Mouse (Mus musculus): ENCODE results near the gene Tada1.
A peak's percentile ranks its signal among the peaks of the same experiment; 100 is the strongest.

The Tada1 gene

DNA sequence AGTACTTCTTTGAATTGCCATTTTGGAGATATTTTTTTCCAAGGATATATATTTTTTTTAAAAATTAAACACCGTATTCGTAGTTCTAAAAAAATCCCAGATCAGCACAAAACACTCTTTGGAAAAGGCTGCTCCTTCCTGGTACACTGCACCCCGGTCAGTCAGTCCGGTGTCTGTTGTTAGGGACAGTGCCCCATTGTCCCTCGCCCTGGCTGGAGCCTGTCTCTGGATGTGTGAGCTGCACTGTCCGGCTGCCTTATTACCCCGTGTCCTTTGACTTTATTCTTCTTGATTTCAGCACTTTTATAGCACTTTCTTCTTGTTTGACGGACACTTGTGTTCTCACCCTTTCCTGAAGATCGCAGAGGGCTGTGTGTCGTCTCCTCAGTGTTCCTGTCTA lies 5.7 kb downstream of the Tada1 start:
- DNase-seq (ENCODE audit: low spot score in 2 of 2) = no peak

DNA sequence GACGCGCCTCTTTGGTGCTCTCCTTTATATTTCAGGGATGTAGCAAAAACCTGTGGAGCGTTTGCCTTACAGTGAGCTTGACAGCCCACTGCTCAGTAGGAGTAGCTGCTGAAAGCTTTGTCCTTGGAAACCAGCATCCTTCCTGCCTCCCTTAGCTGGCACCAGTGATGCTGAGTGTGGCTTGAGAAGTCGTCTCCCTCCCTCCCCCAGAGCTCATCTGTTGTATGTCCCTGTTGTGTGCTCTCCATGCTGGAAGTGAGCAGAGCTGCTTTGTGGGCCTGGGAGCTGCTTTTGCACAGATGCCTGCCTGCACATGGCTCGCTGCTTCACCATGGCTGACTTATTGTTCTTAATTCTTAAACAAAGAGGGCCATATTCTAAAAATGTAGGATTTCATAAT lies 6.5 kb downstream of the Tada1 start:
- no peak for DNase-seq (ENCODE audit: low spot score in 2 of 2)

DNA sequence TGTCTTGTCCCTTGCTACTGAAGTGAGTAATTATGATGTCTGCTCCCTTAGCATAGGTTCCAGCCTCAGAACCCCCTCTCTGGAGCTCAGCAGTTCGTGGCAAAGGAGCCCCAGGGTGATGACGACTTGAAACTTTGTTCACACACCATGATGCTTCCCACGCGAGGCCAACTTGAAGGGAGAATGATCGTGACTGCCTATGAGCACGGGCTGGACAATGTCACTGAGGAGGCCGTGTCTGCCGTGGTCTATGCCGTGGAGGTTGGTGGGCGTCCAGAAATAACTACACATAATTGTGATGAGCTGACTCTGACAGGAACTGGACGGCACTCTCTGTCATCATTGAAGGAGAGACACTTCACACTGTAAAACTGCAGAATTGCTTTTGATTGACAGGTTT lies 9.6 kb downstream of the Tada1 start:
- no peak for DNase-seq (ENCODE audit: low spot score in 2 of 2)

DNA sequence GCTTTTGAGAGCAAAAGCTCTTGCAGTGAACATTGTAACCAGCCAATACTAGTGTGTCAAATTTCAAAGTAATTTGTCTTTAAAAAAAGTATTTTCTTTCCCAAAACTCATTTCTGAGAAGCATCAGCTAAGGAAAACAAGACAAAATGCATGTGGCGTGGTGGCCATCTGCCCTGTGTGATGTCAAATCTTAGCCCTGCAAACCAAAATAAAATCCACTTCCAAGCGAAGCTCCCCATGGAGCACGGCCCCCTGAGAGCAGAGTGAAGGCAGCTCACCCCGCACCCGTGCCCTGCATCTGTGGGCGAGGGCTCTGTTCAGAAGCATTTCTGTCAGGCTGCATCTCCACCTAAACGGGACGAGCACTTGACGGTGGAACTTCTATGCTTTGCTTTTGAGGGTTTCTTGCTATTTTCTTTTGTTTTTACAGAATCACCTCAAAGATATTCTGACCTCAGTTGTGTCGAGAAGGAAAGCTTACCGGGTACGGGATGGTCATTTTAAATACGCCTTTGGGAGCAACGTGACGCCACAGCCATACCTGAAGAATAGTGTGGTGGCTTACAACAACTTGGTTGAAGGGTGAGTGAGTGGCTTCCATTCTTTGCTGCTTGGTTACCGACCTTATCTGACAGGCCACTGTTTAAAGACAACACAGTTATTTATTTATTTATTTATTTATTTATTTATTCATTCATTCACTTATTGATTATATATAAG lies 10.7 kb downstream of the Tada1 start:
- no peak for DNase-seq (ENCODE audit: low spot score in 2 of 2)

DNA sequence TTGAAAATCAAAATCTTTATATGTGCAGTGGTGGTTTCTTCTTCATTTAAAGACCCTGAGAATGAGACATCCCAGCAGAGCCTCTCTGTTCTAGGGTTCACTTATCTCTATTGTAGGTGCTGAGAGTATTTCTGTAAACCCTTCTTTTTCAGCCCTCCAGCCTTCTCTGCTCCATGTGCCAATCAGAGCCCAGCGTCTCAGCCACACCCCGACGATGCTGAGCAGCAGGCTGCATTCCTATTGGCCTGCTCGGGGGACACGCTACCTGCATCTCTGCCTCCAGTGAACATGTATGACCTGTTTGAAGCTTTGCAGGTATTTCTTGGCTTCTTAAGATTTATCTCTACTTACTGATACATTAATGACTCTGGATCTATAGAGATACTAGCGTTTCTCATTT lies 12.8 kb downstream of the Tada1 start:
- no peak for DNase-seq (ENCODE audit: low spot score in 2 of 2)

DNA sequence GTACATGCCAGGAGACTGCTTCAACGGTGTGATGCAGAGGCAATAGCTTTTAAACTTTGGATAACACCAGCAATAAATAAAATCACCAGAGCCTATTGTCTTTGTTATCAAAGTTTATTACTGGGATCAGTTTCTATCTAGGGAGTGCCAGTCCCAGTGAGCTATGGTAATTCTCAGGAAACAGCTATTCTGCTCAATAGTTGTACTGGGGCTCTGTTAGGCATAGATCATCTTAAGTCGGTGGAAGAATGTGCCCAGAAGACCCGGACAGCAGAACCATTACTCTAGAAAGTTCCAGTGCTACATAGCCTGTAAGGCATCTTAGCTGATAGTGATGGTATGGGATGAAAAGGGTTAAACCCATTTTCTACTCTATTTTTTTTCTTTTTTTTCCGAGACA lies 15.9 kb downstream of the Tada1 start:
- no peak for DNase-seq (ENCODE audit: low spot score in 2 of 2)

DNA sequence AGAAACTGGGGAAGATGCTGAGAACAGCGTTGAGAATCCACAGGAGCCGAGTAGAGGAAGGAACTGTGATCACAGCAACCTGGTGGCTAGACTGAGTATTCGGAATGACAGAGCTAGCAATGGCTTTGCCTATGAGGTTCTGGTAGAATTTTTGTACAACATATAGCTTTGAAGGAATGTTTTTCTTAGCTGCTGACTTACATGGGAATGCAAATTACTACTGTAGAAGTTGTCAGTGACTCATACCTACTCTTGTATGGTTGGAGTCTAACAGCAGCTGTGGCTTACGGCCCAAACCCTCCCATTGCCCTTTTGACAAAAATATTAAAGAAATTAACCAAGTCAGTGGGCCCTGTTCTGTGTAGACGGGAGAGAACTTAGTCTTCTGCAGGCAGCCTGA lies 16.8 kb downstream of the Tada1 start:
- DNase-seq (ENCODE audit: low spot score in 2 of 2) = no peak

DNA sequence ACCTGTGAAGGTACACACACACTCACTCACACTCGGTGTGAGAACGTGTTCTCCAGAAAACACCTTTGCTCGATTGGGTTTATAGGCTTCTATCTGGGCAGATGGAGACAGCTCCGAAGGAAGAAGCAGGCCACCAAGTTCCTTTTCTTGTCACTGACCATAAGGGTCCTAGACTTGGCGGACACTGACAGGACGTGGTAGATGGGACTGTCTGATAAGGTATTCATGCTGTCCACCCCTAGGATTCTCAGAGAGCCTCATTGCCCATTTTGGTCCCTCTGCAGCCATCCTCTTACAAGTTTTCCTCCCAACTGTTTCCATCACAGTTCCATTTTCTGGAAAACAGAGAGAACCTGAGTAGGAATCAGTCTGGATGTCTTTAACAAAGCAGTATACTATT lies 17.5 kb downstream of the Tada1 start:
- DNase-seq (ENCODE audit: low spot score in 2 of 2) = no peak

DNA sequence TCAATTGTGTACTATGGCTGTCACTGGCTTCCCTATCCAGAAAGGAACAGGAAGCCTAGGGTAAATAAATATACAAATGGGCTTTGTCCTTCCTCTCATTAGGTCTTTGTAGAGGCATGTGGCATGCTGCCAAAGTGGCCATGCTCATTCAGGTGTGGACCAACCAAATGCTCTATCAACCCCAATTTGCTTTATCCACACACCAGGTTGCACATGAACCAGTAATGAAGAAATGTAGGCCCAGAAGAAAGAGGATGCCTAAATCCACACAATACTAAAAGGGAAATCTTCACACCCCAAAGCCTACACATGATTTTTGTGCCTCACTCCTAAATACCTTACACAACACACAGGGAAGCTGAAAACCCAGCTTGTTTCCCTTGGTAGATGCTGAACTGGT lies 22.6 kb downstream of the Tada1 start:
- DNase-seq (ENCODE audit: low spot score in 2 of 2) = no peak

DNA sequence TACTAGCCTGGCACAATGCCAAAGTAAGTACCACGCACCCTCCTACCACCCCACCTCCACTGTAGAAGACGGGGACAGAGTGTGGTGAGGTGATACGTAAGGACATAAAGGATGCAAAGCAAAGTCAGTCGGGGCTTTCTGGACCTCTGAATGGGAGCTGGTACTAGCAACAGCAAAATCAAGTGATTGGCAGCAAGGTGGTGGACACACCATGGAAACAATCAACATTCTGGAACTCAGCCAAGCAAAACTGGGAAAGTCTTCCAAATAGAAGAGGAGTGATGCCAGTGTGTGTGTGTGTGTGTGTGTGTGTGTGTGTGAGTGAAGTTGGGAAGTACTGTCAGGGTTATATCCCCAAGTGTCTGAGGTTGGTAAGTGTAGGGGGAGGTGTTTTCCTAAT lies 23.1 kb downstream of the Tada1 start:
- DNase-seq (ENCODE audit: low spot score in 2 of 2) = no peak

DNA sequence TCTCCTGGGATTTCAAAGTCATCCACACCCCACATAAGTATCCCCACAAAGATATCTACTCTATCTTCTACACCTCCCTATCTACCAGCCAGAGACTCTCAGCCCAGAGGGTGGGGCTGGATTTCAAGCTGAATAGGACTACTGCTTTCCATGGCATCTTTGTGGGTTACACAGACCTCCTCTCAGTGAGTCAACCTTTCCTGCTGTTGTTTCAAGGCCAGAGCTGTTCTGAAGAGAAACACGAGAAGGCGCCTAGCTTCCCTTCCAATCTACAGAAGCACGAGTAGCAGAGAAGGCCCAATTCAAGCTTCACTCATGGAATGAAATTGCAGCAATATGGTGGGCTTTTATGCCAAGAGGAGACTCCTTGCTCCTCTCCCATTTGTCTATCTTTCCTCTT lies 24.9 kb downstream of the Tada1 start:
- no peak for DNase-seq (ENCODE audit: low spot score in 2 of 2)

DNA sequence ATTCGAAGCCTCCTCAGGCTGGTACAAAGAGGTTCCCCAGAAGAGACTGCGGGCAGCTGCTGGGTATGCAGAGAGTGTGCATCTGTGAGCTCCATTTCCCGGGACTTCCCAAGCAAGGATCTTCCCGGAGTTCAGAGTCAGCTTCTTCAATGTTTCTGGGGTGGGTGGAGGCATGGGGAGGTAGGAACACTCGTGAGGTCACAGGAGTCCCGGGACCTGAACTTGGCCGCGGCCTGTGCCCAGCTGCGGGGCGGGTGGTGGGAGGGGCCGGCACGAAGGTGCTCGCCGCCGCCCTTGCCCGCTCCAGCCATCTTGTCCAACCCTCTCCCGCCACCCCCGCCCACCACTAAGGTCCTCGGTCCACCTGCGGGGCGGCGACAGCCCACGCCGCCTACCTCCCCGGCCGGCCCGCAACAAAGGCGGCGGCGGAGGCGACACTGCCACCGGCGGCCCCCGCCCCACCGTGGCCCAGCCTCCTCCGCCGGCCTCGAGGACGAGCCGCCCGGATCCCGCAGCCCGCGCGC lies 30.3 kb downstream of the Tada1 start:
- peak; percentile 23 to 36 for DNase-seq (ENCODE audit: low spot score in 2 of 2)

DNA sequence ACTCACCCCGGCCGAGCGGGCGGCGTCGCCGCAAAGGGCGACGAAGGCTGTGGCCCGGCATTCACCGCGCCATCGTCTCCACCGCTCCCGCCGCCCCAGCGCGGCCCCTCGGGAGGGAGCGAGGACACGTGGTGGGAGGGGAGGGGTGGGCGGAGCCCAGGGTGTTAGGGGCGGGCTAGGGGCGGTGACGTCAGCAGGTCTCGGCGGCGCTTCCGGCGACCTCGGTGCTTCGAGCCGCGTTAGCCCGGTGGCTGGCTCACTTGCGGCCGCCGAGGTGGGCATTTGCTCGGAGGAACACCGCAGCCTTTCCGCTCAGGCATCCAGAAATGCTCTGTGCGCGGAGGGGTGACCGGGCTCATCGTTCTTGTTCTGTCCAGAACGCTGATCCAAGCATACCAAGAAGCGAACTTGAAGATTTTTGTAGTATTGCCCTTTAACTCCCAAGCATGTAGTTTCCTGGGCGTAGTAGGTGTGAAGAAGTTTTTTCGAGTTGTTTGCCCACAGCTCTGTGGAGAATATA lies 30.9 kb downstream of the Tada1 start, which contains the start of gene Pogk:
Gene Pogk, minus strand, starts transcription at position 163 of the 520 bp plus-strand sequence.
- peak; percentile 49 to 74 for DNase-seq (ENCODE audit: low spot score in 2 of 2)

DNA sequence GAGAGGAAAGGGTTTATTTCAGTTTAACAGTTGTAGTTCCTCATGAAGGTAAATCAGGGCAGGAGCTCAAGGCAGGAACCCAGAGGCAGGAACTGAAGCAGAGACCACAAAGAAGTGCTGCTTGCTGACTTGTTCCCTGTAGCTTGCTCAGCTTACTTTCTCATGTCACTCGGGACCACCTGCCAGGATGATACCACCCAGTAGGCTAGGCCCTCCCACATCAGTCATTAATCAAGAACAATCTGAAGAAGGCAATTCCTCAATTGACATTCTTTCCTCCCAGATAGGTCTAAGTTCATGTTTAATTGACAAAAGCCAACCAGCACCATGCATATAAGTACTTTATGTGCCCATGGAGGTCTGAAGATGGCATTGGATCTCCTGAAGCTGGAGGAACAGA lies 32.6 kb downstream of the Tada1 start:
- DNase-seq (ENCODE audit: low spot score in 2 of 2) = no peak

DNA sequence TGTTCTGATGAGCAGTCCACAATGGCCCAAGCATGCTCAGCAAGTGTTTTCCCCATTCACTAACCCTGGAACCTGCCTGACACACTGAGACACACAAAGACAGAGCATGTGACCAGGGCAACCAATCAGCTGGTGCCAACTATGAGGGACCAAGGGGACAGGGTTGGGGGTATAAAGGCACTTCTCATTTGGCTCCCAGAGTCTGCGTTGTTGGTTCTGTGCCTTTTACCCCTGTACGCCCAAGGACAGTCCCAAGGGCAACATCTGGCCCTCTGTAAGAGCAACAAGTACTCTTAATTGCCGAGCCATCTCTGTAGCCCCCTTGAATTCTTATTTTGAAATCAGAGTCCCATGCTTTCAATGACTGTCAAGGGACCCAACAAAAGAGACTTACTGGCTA lies 33.4 kb downstream of the Tada1 start:
- no peak for DNase-seq (ENCODE audit: low spot score in 2 of 2)

DNA sequence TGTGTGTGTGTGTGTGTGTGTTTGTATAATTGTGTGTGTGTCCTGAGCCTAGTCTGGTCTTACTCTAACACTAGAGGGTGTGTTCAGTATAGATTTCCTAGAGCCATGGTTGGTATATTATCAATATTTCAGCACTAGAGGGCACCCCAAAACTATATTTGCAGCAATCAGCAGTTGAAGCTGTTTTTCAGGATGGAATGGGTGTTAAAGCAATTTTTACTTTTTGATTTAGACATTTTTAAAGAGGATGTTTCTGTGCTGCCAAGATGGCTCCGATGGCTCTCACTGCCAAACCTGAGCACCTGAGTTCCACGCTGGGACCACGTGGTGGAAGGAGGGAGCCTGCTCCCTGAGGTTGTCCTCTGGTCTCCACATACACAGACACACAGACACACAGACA lies 50.2 kb downstream of the Tada1 start:
- DNase-seq (ENCODE audit: low spot score in 2 of 2) = no peak

DNA sequence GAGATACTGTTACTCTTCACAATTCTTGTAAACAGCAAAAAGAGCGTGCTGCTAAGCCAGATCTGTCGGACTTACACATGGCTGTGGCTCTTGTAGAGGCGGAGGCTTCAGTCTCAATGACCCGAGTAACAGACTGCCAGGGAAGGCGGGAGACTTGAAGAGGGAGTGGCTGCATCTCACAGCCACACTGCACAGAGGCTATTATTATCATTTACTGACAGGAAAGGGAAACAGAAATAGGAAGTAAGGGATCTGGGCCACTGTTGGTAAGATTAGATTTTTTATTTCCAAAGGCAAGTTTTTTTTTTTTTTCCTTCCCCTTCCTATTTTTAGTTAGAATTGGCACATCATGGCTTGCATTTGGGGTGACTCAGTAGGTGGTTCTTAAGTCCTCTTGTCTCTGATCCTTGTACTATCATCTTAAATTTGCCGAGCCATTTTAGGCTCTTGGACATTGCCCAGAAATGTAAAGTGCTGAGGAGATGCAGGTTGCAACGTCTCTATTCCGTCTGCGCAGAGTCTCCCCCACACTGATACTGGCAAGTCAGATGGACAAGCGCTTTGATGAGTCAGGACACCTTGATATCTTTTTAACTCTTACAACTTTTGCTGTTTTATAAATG lies 51.0 kb downstream of the Tada1 start:
- no peak for DNase-seq (ENCODE audit: low spot score in 2 of 2)

DNA sequence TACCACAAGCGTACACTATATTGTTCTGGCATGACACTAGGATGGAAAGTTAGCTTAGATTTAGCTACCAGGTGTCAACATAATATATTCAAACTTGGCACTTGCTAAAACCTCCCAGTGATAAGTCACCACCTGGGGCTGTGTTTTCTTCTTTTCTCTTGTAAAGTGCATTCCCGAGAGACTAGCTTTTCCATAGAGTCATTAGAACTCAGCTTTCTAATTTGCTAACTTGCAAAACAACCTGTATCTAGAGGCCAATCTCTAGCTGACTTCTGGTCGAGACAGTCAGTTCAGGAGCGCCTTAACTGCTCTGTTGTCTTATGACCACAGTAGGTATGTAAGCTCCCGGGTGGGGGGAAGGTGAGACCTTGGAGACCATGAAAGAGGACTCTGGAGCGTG lies 60.5 kb downstream of the Tada1 start:
- no peak for DNase-seq (ENCODE audit: low spot score in 2 of 2)

DNA sequence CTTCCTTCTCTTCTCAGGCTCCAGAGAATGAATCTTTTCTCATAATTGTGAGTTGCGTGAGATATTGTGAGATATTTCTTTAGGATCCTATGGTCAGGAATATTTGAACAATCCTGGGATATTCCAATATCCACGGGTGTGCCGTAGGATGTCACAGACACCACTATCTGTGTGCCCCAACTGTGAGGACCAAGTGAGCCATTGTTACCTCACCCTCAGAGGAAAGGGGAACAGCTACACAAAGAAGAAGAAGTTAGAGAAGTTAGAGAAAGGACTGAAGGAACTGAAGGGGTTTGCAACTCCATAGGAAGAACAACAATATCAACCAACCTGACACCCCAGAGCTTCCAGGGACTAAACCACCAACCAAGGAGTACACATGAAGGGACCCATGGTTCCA lies 63.1 kb downstream of the Tada1 start:
- DNase-seq (ENCODE audit: low spot score in 2 of 2) = no peak

All from urinary bladder, postnatal 36 days (tissue).